Mouse (Mus musculus): Measurements from ENCODE around the gene Cog8.

DNA sequence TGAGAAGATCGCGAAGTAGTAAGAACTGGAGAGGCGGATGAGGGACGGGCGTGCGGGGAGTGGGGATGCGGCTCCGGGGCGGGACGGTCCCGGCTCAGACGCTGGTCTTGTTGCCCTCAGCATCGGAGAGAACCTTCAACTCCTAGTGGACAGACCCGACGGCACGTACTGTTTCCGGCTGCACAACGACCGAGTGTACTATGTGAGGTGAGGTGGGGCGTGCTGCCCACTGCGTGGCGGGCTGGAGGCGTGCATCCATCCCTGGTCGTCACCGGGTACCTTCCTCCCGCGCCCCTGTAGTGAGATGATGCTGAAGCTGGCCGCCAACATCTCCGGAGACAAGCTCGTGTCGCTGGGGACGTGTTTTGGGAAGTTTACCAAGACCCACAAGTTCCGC, 482 bp upstream of the Cog8 start:
- TF ChIP-seq CTCF (IDR thresholded peaks at IDR 0.05; ENCODE audit: low read depth, low read length) (no peak), POLR2A (IDR thresholded peaks at IDR 0.05; ENCODE audit: insufficient read depth, low read length) (no peak), EP300 (IDR thresholded peaks at IDR 0.05; ENCODE audit: insufficient read depth, low read depth, low read length) (no peak)
